Mouse (Mus musculus): ENCODE measurements around the gene Pde9a.
A peak's percentile ranks its signal among the peaks of the same experiment; 100 is the strongest.
"Not testable (repeated sequence)": the region's sequence is repeated elsewhere in the genome, so short reads cannot be mapped to it uniquely, and the experiment has no call there.

Gene Pde9a

GRCm38 (mm10) chr17:31385671-31386665 is at the start of gene Pde9a:
Gene Pde9a (plus strand): TSS chr17:31386210.
- peak; percentile 72 for DNase-seq

DNA sequence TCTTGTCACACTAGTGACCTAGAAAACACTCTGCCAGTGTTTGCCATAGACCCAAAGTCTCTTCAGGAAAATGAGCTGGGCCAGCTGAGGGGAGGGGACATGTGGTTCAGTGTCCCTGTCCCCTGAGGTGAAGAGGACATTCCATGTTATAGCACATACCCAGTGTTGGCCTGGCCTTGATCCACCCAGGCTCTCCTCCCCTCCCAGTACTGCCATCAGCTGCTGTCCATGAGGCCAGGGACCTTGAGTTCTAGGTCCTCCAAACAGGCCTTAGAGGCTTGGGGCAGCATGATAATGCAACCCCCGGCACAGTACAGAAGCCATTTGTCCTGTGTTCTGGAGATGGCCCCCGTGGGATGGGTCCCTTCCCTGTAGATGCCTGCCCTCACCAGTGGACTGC is 46.2 kb upstream of the Pde9a start:
- DNase-seq: no peak

- no peak for DNase-seq
Measured at GRCm38 (mm10) chr17:31342191-31342590, 43.8 kb upstream of the Pde9a start.

GRCm38 (mm10) chr17:31344172-31344801 is 41.7 kb upstream of the Pde9a start:
- peak; percentile 65 for DNase-seq

GRCm38 (mm10) chr17:31344816-31345215 is 41.2 kb upstream of the Pde9a start:
- DNase-seq: no peak

GRCm38 (mm10) chr17:31348129-31348528 is 37.9 kb upstream of the Pde9a start:
- DNase-seq: peak; percentile 52

GRCm38 (mm10) chr17:31349388-31349787 is 36.6 kb upstream of the Pde9a start:
- DNase-seq: no peak

DNA sequence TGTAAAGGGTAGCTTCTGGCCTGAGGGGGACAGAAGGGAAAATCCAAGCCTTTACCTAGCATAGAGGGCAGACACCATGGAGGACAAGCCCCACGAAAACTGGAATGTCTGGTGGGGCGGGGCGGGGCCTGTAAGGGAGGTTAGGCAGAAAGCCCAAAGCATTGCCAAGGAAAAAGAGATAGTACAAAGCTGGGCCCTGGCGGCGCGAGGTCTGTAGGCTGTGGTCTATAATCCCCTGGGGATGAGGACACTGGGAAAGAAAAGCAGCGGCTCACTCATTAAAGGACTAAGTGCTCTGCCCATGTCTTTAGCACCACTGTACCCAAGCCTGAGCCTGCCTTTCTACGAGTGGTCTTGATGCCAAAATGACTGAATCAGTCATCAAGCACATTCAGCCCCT is 34.0 kb upstream of the Pde9a start:
- no peak for DNase-seq

DNA sequence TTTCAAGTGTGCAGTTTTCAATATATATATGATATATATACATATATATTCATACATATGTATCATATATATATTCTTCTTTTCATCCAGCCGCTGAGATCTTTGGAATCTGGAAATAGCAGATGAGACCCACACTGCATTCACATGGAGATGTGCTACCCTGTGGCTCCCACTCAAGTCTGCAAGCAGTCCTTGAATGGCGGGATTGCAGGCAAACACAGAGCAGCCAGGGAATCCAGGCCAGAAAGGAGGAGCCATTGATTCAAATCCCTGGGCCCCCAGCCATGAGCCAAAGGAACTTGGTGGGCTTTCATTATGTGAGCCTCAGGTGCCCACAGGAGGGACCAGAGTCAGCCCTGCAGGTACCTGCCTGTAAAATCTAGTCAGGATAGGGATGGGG is 32.8 kb upstream of the Pde9a start:
- no peak for DNase-seq

GRCm38 (mm10) chr17:31354684-31355083 is 31.3 kb upstream of the Pde9a start:
- not testable (repeated sequence) for DNase-seq

DNA sequence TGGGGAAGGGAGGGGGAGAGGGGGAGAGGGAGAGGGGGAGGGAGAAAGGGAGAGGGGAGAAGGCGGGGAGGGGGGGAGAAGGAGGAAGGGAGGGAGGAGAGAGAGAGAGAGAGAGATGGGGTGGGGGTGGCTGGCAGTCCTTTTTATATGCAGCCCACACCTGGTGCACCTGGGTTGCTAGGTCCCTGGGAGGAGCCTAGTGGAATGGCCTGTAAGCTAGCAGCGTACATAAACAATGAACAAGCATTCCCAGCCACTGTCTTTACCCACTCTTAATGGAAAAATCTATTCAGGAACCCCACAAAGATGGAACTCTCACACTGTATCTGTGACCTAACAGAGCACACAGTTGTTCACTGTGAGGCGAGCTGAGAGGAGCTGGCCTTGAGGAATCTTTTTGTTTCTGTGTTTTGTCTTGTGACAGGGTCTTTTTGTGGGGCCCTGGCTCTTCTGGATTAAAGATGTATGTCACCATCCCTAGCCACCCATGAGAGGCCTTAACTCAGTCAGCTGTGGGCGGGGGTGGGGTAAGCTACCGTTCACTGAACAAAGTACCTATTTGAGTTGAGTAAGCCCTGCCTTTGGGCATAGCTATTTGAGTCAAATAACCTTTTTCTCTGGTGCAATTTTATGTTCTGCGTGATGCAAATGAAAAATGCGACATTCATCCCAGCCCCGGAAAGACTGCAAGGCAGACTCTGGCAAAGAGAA is 30.1 kb upstream of the Pde9a start:
- DNase-seq: no peak

DNA sequence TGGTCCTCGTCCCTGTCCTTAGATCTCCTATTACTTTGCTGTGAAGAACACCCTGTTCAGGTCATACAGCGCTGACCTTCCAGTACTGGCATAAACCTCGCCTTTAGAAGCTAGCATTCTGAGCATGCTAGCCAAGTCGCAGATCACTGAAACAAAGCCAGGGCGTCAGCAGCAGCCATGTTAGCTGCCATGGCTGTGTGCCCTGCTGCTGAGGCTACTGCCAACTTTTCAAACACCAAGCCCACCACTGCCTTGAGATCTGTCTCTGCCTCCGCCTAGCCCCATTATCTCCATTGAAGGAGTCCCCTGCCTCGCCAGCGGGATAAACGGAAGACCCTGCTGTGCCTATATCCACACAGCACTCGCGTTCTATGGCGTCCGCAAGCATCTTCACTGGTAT is 25.4 kb upstream of the Pde9a start:
- DNase-seq: no peak

- DNase-seq: no peak
Measured at GRCm38 (mm10) chr17:31365586-31366166, 20.3 kb upstream of the Pde9a start.

DNA sequence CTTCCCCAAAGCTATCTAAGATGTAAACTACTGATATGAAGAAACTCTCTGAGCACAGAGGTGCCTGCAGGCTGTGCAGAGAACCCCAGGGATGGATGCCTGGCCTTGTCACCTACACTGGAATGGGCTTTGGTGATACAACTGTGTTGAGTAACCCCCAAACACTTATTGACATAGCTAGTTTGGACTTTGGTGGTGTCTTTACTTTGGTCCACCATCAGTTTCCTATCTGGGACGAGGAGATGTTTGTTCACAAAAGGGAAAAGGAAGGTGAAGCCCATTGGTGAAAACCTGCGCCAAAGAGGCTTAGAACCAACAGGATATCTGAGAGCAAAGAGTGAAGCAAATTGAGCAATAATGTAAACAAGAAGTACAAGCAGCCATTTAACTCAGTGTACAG is 15.8 kb upstream of the Pde9a start:
- no peak for DNase-seq

- DNase-seq: no peak
Measured at GRCm38 (mm10) chr17:31370931-31371330, 15.1 kb upstream of the Pde9a start.

- peak; percentile 78 for DNase-seq
Measured at GRCm38 (mm10) chr17:31377961-31378360, 8.0 kb upstream of the Pde9a start.

- peak; percentile 63 for DNase-seq
Measured at GRCm38 (mm10) chr17:31378361-31378761, 7.6 kb upstream of the Pde9a start.

DNA sequence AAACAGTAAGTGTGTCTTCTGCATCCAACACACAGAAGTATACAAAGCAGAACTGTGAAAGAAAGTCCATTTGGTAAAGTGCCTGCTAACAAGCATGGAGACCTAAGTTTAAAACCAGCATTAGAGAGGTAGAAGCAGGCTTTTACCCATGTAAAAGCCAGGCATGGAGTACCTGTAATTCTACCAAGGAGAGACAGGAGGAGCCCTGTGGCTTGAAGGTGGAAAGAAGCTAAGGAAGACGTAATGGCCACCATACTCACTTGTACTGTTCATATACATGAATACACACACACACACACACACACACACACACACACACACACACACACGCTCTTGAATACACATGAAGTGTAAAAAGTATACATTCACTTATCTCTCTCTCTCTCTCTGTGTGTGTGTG is 6.9 kb upstream of the Pde9a start:
- no peak for DNase-seq

DNA sequence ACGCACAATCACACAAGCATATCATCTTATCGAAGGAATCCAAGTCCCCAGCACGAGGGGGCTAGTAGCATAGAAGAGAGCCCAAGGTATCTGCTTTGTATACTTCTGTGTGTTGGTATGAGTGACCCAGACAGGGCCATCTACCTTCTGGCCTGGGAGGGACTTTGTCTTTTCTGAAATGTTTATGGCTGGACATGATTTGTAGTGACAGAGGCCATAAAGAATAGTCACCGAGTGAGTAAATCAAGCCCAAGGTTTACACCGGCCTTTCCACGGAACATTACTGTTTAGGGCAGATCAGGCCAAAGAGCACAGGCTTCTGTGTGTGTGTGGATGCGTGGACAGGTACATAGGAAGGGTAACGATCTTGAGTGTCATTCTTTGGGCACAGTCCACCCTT is 6.1 kb upstream of the Pde9a start:
- DNase-seq: no peak

GRCm38 (mm10) chr17:31383320-31383719 is 2.7 kb upstream of the Pde9a start:
- peak; percentile 65 for DNase-seq

- peak; percentile 22 for DNase-seq
Measured at GRCm38 (mm10) chr17:31384968-31385627, 912 bp upstream of the Pde9a start.

- DNase-seq: peak; percentile 35
Measured at GRCm38 (mm10) chr17:31386766-31387275, 811 bp downstream of the Pde9a start.

Data from cerebellum, adult 11-12 months (tissue).